Mouse (Mus musculus) CH12.LX (cell line): ENCODE data around the gene Chd4. TPM values are rescaled to one million over a fixed set of nuclear protein-coding genes. Genes with fewer than 3 reads are reported as not detected.

ENCODE experiments used
- DNase-seq: peaks from one replicate; pipeline ENCODE4 v3.0.0-alpha.2; 2013; ENCODE audit errors: extremely low read depth
- H3K27ac ChIP-seq: 2 replicates; pipeline ENCODE4 v1.5.1; 2012; ENCODE audit warnings: low read depth, mild to moderate bottlenecking, control low read depth, moderate library complexity; ENCODE audit not compliant: insufficient read depth
- H3K27me3 ChIP-seq: replicated peaks from 2 replicates; pipeline ENCODE3; 2012; ENCODE audit warnings: inconsistent platforms
- H3K36me3 ChIP-seq, 2 experiments: replicated peaks in 1 of 2; 2 replicates each; pipeline versions ENCODE3 to v1.6.1; 2012; ENCODE audit warnings: inconsistent platforms in 1 of 2, low read length in 1 of 2, mild to moderate bottlenecking in 1 of 2, mixed read lengths in 1 of 2, moderate library complexity in 1 of 2; ENCODE audit not compliant: control insufficient read depth in 1 of 2, insufficient read depth in 1 of 2
- H3K4me1 ChIP-seq, 2 experiments: 2 replicates each; pipeline ENCODE4 v1.6.1; 2012; ENCODE audit warnings: inconsistent platforms in 1 of 2, moderate library complexity in 1 of 2; ENCODE audit not compliant: insufficient read depth in 2 of 2, control insufficient read depth in 1 of 2
- H3K4me2 ChIP-seq: 2 replicates; pipeline ENCODE4 v1.6.1; 2012; ENCODE audit warnings: low read depth, mild to moderate bottlenecking, control low read depth; ENCODE audit not compliant: poor library complexity, insufficient read depth, severe bottlenecking
- H3K4me3 ChIP-seq, 3 experiments: fragments of 150-350 bp in 1 of 3; sonication (generic) in 1 of 3; replicated peaks in 1 of 3; 2 replicates each; pipeline versions ENCODE3 to v1.5.1; 2011 to 2012; ENCODE audit warnings: low read depth in 2 of 3, low read length in 2 of 3, mild to moderate bottlenecking in 2 of 3, moderate library complexity in 2 of 3, control low read depth in 1 of 3, improper control_type of control experiment in 1 of 3, inconsistent platforms in 1 of 3, mixed read lengths in 1 of 3; ENCODE audit not compliant: poor library complexity in 1 of 3
- H3K79me2 ChIP-seq: replicated peaks from 2 replicates; pipeline ENCODE4 v1.6.1; 2012; ENCODE audit warnings: mild to moderate bottlenecking, moderate library complexity; ENCODE audit not compliant: control insufficient read depth, poor library complexity, insufficient read depth, severe bottlenecking; ENCODE audit errors: extremely low read depth
- H3K9ac ChIP-seq: 2 replicates; pipeline ENCODE4 v1.6.1; 2012; ENCODE audit warnings: low read depth, mild to moderate bottlenecking, control low read depth, moderate library complexity; ENCODE audit not compliant: insufficient read depth
- H3K9me3 ChIP-seq: replicated peaks from 2 replicates; pipeline ENCODE3; 2012; ENCODE audit warnings: low read length, inconsistent platforms, mixed read lengths
- CHD1 ChIP-seq: IDR thresholded peaks from 2 replicates; pipeline ENCODE4 v1.6.1; 2012; ENCODE audit warnings: low read depth, low read length, improper control_type of control experiment, inconsistent platforms
- CHD2 ChIP-seq: IDR thresholded peaks from 2 replicates; pipeline ENCODE4 v1.6.1; 2011; ENCODE audit warnings: low read length, improper control_type of control experiment
- CTCF ChIP-seq, 2 experiments: IDR thresholded peaks in 1 of 2; conservative IDR thresholded peaks in 1 of 2; 2 replicates each; pipeline ENCODE4 v1.5.1; 2011 to 2012; ENCODE audit warnings: low read depth in 2 of 2, low read length in 2 of 2, improper control_type of control experiment in 1 of 2, inconsistent platforms in 1 of 2, mild to moderate bottlenecking in 1 of 2, moderate library complexity in 1 of 2
- ETS1 ChIP-seq: conservative IDR thresholded peaks from 2 replicates; pipeline ENCODE4 v1.6.1; 2012; ENCODE audit warnings: low read depth, mild to moderate bottlenecking, inconsistent platforms, low read length, improper control_type of control experiment, moderate library complexity
- HCFC1 ChIP-seq: IDR thresholded peaks from 2 replicates; pipeline ENCODE4 v1.6.1; 2012; ENCODE audit warnings: low read depth, mild to moderate bottlenecking, inconsistent platforms, low read length, improper control_type of control experiment
- JUND ChIP-seq: conservative IDR thresholded peaks from 2 replicates; pipeline ENCODE4 v1.6.1; 2011; ENCODE audit warnings: low read depth, low read length, improper control_type of control experiment
- MAZ ChIP-seq: IDR thresholded peaks from 2 replicates; pipeline ENCODE4 v1.6.1; 2012; ENCODE audit warnings: low read depth, mild to moderate bottlenecking, inconsistent platforms, low read length, improper control_type of control experiment, moderate library complexity
- MXI1 ChIP-seq: IDR thresholded peaks from 2 replicates; pipeline ENCODE4 v1.6.1; 2011; ENCODE audit warnings: mild to moderate bottlenecking, low read depth, low read length, improper control_type of control experiment
- NRF1 ChIP-seq: IDR thresholded peaks from 2 replicates; pipeline ENCODE4 v1.6.1; 2014; ENCODE audit warnings: low read depth, mild to moderate bottlenecking, inconsistent platforms, low read length, improper control_type of control experiment, moderate library complexity
- PAX5 ChIP-seq: IDR thresholded peaks from 2 replicates; pipeline ENCODE4 v1.6.1; 2012; ENCODE audit warnings: low read length, inconsistent platforms, mixed read lengths
- POLR2AphosphoS2 ChIP-seq: IDR thresholded peaks from 2 replicates; pipeline ENCODE4 v1.6.1; 2011; ENCODE audit warnings: low read depth, low read length, improper control_type of control experiment
- RCOR1 ChIP-seq: conservative IDR thresholded peaks from 2 replicates; pipeline ENCODE4 v1.6.1; 2012; ENCODE audit warnings: low read depth, mild to moderate bottlenecking, inconsistent platforms, low read length, improper control_type of control experiment
- SIN3A ChIP-seq: IDR thresholded peaks from 2 replicates; pipeline ENCODE4 v1.6.1; 2012; ENCODE audit warnings: low read length, improper control_type of control experiment, inconsistent platforms
- TBP ChIP-seq: conservative IDR thresholded peaks from 2 replicates; pipeline ENCODE4 v1.6.1; 2011; ENCODE audit warnings: low read depth, low read length, improper control_type of control experiment
- TCF12 ChIP-seq: IDR thresholded peaks from 2 replicates; pipeline ENCODE4 v1.6.1; 2014; ENCODE audit warnings: low read depth, mild to moderate bottlenecking, inconsistent platforms, low read length, improper control_type of control experiment
- USF1 ChIP-seq: IDR thresholded peaks from 2 replicates; pipeline ENCODE4 v1.6.1; 2014; ENCODE audit warnings: low read depth, mild to moderate bottlenecking, inconsistent platforms, low read length, improper control_type of control experiment
- USF2 ChIP-seq: conservative IDR thresholded peaks from 2 replicates; pipeline ENCODE4 v1.6.1; 2011; ENCODE audit warnings: low read depth, low read length, improper control_type of control experiment
- ZNF384 ChIP-seq: IDR thresholded peaks from 2 replicates; pipeline ENCODE4 v1.6.1; 2012; ENCODE audit warnings: low read depth, low read length, improper control_type of control experiment, inconsistent platforms
- dilution Hi-C: fragments of 300-500 bp; cut with MboI; formaldehyde crosslinking; loops from 2 replicates; pipeline ENCODE4 v1.14.3; 2020; ENCODE audit warnings: low sequenced_read_pairs; ENCODE audit not compliant: extremely low pct_unique_long_range_greater_than_20kb, extremely low pct_ligation_motif_present
- in situ Hi-C: fragments of 300-500 bp; cut with MboI; formaldehyde crosslinking; loops from 3 replicates; pipeline ENCODE4 v1.14.3; 2019; ENCODE audit warnings: low sequenced_read_pairs, low pct_ligation_motif_present, low pct_unique_long_range_greater_than_20kb, mixed read lengths
- polyA plus RNA-seq: library from polyadenylated mRNA; unstranded; fragments of >175 nt; gene quantifications from 2 replicates; pipeline ENCODE4 v1.2.1, GENCODE M21; 2012; ENCODE audit warnings: low read depth; ENCODE audit not compliant: insufficient read length
- total RNA-seq, 2 experiments: library from RNA; depleted of rRNA; stranded (reverse); fragments of 300-350 nt in 1 of 2; fragments of >200 nt in 1 of 2; gene quantifications; 2 replicates each; pipeline ENCODE4 v1.2.3; 2012 to 2014

Chd4 gene
- total and polyA plus RNA-seq, 3 experiments = 72.7 to 200 (median 165) TPM

DNA sequence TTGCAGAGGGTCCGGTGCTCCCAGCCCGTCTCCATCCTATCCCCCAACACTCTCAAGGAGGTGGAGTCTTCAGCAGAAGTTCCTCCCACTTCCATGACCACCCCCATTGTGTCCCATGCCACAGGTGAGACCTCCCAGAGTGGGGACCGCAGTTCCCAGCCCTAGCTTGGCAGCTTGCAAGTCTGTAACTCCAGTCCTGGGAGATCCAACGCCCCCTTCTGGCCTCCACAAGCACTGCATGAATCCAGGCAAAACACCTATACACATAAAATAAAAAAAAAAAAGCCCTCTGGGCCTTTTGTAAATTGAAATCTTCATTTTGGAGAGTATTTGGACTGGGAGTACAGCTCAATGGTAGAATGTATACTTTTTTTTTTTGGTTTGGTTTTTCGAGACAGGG is 44.5 kb upstream of the Chd4 start:
- TF ChIP-seq MAZ (no peak), CTCF (conservative IDR thresholded peaks at IDR 0.05 in 1 of 2, IDR thresholded peaks at IDR 0.05 in 1 of 2; ENCODE audit: low read depth in 2 of 2, low read length in 2 of 2) (peak; percentile 13 to 43; a peak in 2 of 4 replicates)
- no peaks in the 10 kb centered on the region for H3K79me2 ChIP-seq
- H3K4me2 ChIP-seq = no peak overlapping the region
- H3K27me3 ChIP-seq = no peaks in the 10 kb centered on the region
- no peaks in the 10 kb centered on the region for H3K4me1 ChIP-seq
- H3K4me3 ChIP-seq = no peak overlapping the region
- no peak overlapping the region for H3K27ac ChIP-seq
- no peaks in the 10 kb centered on the region for H3K9me3 ChIP-seq
- dilution Hi-C loops = no loop called here
- DNase-seq = peak; percentile 34
- H3K36me3 ChIP-seq = peaks cover 77 to 93% of the 10 kb centered on the region in 2 experiments
- no peak overlapping the region for H3K9ac ChIP-seq
- in situ Hi-C loops = no loop called here

DNA sequence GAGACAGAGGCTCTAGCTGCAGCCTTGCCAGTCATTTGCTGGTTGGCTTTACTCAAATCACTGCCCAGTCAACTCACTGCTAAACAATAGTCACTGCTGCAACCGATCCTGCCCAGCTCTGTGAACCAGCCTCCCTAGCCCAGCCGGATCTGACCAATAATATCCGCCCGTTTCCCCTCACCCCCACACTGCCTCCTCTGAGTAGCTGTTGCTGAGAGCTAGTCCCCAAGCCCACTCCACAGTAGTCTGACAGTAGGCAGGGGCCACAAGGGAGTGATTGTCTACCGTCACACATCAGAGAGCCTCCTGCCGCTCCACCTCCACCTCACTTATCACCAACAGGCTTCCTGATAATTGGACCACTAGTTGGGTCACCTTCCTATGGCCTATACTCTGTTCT is 34.3 kb upstream of the Chd4 start:
- Histone ChIP-seq H3K27me3 (no peaks in the 10 kb centered on the region), H3K4me1 (peaks cover 0 to 4% of the 10 kb centered on the region in 2 experiments; a peak in 1 of 4 replicates), H3K27ac (no peak overlapping the region), H3K79me2 (no peaks in the 10 kb centered on the region), H3K4me2 (no peak overlapping the region)
- dilution Hi-C loops = no loop called here
- TF ChIP-seq POLR2AphosphoS2 (no peak), USF2 (no peak), TCF12 (no peak), SIN3A (no peak), TBP (no peak), HCFC1 (no peak), CHD2 (no peak), ETS1 (no peak), CHD1 (no peak)
- TF ChIP-seq, all 38 proteins: peak for 0
- Histone ChIP-seq H3K9ac (no peak overlapping the region), H3K9me3 (no peaks in the 10 kb centered on the region), H3K4me3 (no peak overlapping the region), H3K36me3 (peaks cover 0 to 7% of the 10 kb centered on the region in 2 experiments)
- DNase-seq = no peak
- in situ Hi-C loops = no loop called here

DNA sequence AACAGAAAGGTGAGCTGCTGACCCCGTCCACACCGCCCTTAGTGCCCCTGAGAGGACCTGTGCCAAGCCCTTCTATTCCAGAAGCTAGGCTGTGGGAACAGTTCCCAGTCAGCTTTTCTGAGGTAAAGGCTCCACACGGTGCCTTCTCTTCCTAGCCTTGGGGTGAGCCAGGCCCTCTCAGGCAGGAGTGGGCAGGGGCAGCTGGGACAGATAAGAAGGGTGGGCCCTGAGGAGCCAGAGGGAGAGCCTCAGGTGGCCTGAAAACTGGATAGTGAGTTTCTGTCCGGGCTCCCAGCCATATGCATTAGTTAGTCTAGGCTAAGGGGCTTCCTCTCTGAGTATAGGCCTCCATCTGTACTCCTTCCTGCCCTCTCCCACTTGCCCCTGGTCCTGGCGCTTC is 33.3 kb upstream of the Chd4 start:
- H3K79me2 ChIP-seq = no peaks in the 10 kb centered on the region
- H3K27me3 ChIP-seq = no peaks in the 10 kb centered on the region
- H3K4me2 ChIP-seq = no peak overlapping the region
- no peak for DNase-seq
- dilution Hi-C loops = no loop called here
- in situ Hi-C loops = no loop called here
- H3K4me3 ChIP-seq = no peak overlapping the region
- TF ChIP-seq RCOR1 (no peak), JUND (no peak), USF1 (no peak), CHD1 (no peak), PAX5 (no peak), NRF1 (no peak), ZNF384 (no peak), MAZ (no peak), MXI1 (no peak)
- no peak overlapping the region for H3K27ac ChIP-seq
- H3K4me1 ChIP-seq = peaks cover 4 to 9% of the 10 kb centered on the region in 2 experiments; a peak in 3 of 4 replicates
- no peaks in the 10 kb centered on the region for H3K9me3 ChIP-seq
- H3K36me3 ChIP-seq = peaks cover 0 to 3% of the 10 kb centered on the region in 2 experiments
- no peak overlapping the region for H3K9ac ChIP-seq
